Mouse (Mus musculus) heart, adult 2 months (tissue): Measurements from ENCODE around the gene Gadd45a. TPM values are rescaled to one million over a fixed set of nuclear protein-coding genes. Genes with fewer than 3 reads are reported as not detected.
"Not testable (repeated sequence)": the region's sequence is repeated elsewhere in the genome, so short reads cannot be mapped to it uniquely, and the experiment has no call there.

Experiments used
- DNase-seq, 2 experiments: peaks; one replicate each; pipeline ENCODE4 v3.0.0; 2021
- H3K27ac ChIP-seq: fragments of 200-600 bp; 2 replicates; pipeline ENCODE4 v1.8.1; 2022
- H3K27me3 ChIP-seq: fragments of 200-500 bp; 2 replicates; pipeline ENCODE4 v1.6.1; 2012; ENCODE audit warnings: mild to moderate bottlenecking, low read length, inconsistent platforms, mixed read lengths; ENCODE audit not compliant: control insufficient read depth, insufficient read depth
- H3K36me3 ChIP-seq: fragments of 200-500 bp; 2 replicates; pipeline ENCODE4 v1.6.1; 2012; ENCODE audit warnings: low read length, inconsistent platforms; ENCODE audit not compliant: control insufficient read depth, insufficient read depth
- H3K4me1 ChIP-seq: fragments of 200-500 bp; 2 replicates; pipeline ENCODE4 v1.6.1; 2011; ENCODE audit warnings: low read length; ENCODE audit not compliant: control insufficient read depth, insufficient read depth
- H3K4me3 ChIP-seq: fragments of 200-600 bp; 2 replicates; pipeline ENCODE4 v1.8.1; 2022
- H3K79me2 ChIP-seq: fragments of 200-500 bp; replicated peaks from 2 replicates; pipeline ENCODE4 v1.6.1; 2012; ENCODE audit warnings: mild to moderate bottlenecking, inconsistent platforms, low read length, moderate library complexity, mixed read lengths; ENCODE audit not compliant: control insufficient read depth, insufficient read depth
- H3K9ac ChIP-seq: fragments of 200-500 bp; 2 replicates; pipeline ENCODE4 v1.6.1; 2012; ENCODE audit warnings: low read depth, mild to moderate bottlenecking, control low read depth, inconsistent platforms, low read length, mixed read lengths
- CTCF ChIP-seq: fragments of 200-600 bp; IDR thresholded peaks from 2 replicates; pipeline ENCODE4 v1.8.1; 2022; ENCODE audit warnings: antibody characterized with exemption, mild to moderate bottlenecking, moderate library complexity
- EP300 ChIP-seq: fragments of 200-500 bp; IDR thresholded peaks from 2 replicates; pipeline ENCODE4 v1.6.1; 2011; ENCODE audit warnings: low read depth, low read length, control low read depth; ENCODE audit not compliant: insufficient read depth
- POLR2A ChIP-seq: fragments of 200-500 bp; IDR thresholded peaks from 2 replicates; pipeline ENCODE4 v1.6.1; 2011; ENCODE audit warnings: mild to moderate bottlenecking, low read depth, low read length, control low read depth; ENCODE audit not compliant: insufficient read depth
- WGBS: fragments of 180-500 bp; shearing (Covaris S2); methylation state at CpG from one replicate; pipeline ENCODE4 v1.1.7; 2018; 5-methylcytosine and 5-hydroxymethylcytosine counted together
- intact Hi-C: fragments of 180-260 bp; cut with DNase I; formaldehyde crosslinking; loops from one replicate; pipeline ENCODE4 v1.15.1; 2025
- polyA plus RNA-seq: library from polyadenylated mRNA; depleted of rRNA; stranded (reverse); fragments of >200 nt; gene quantifications from 2 replicates; pipeline ENCODE4 v1.2.3, GENCODE M21; 2012
- total RNA-seq, 2 experiments: library from RNA; stranded (reverse); gene quantifications; 2 replicates each; pipeline ENCODE4 v1.2.3; 2021

Gene Gadd45a
- total and polyA plus RNA-seq, 3 experiments, result 14.6 to 30.3 (median 16.1) TPM

DNA sequence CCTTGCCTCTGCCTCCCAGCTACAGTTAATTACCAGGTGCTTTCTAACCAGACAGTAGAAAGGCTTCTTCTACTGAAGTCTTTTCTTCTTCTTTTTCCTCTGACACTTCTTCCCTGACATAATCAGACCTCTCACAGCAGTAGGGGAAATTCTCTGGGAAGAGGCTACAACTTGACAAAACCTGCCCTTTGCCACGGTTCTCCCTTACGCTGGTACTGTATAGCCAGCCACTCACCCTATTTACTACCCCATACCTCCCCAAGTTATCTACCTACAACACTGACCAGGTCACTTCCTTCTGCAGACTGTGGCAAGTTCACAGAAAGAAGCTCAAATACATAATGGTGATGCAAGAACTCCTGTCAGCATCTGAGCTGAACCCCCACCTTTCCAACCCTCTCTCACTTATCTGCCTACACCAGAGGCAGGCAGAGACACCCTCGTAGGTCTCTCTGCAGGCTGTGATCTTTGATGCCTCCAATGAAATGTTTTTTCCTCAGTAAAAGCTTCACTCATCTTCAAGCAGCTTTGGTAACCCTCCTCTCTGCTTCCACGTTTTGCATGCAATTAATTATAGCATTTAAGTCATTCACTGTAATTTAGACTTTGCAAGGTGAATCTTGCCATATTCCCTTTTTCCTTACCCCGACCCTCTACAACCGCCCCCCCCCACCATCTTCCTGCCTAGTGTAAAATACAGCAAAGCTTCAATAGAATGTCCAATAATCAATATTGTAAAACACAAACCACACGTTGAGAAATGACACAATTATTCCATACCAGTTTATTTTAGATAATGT is 2.7 kb downstream of the Gadd45a start:
- Histone ChIP-seq H3K27ac (no peak overlapping the region), H3K27me3 (no peaks in the 10 kb centered on the region), H3K79me2 (no peaks in the 10 kb centered on the region; the same call in 1 of the 2 replicates), H3K4me1 (peaks cover 3% of the 10 kb centered on the region), H3K9ac (no peak overlapping the region), H3K4me3 (no peak overlapping the region), H3K36me3 (peaks cover 7% of the 10 kb centered on the region)
- intact Hi-C loops, result loop anchor here (5.0 to 10.0 kb wide), 2 partner anchors 43 to 230 kb away; no protein-coding TSS in a partner anchor
- no peak for TF ChIP-seq CTCF
- TF ChIP-seq EP300, result no peak
- no peak for TF ChIP-seq POLR2A
- WGBS, result 85% methylated on average over 7 of the region's 7 CpGs
- DNase-seq, result no peak

DNA sequence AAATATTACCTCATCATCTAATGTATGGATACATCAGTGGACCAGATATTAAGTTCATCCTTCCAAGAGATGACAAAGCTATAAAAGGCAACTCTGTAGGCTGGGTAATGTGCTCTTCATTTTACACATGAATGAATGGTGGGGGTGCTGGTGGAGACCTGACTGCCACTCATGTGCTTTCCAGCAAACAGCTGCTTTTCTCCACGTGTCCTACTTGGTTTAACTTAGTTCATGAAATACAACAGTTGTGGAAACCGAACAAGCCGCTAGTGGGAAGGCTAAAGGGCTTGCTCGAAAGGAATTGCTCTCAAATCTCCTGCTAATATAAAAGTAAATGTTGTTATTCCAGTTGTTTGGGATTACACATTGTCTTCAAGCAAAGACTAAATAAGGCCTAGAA is 3.7 kb downstream of the Gadd45a start:
- H3K27me3 ChIP-seq, result no peaks in the 10 kb centered on the region
- intact Hi-C loops, result loop anchor here (10.0 kb wide), 1 partner anchor 231 kb away; no protein-coding TSS in a partner anchor
- peaks cover 7% of the 10 kb centered on the region for H3K36me3 ChIP-seq
- peaks cover 3% of the 10 kb centered on the region for H3K4me1 ChIP-seq
- no peak overlapping the region for H3K9ac ChIP-seq
- DNase-seq, result no peak
- 86% methylated on average over 4 of the region's 4 CpGs for whole genome bisulfite sequencing
- TF ChIP-seq CTCF (no peak), POLR2A (no peak), EP300 (no peak)
- no peak overlapping the region for H3K4me3 ChIP-seq
- no peak overlapping the region for H3K27ac ChIP-seq
- H3K79me2 ChIP-seq, result no peaks in the 10 kb centered on the region; the same call in 1 of the 2 replicates

DNA sequence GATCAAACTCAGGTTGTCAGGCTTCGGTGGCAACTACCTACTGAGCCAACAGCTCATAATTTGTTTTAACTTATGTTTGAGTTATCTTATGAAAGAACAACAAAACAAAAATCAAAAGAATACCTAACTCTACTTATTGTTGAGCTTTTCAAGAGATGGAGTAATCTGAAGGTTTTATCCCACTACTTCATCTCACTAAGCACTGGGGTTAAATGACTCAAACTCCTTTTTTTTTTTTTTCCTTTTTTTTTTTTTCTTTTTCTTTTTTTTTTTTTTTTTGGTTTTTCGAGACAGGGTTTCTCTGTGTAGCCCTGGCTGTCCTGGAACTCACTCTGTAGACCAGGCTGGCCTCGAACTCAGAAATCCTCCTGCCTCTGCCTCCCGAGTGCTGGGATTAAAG is 4.3 kb downstream of the Gadd45a start:
- intact Hi-C loops, result loop anchor here (10.0 kb wide), 1 partner anchor 232 kb away; no protein-coding TSS in a partner anchor

DNA sequence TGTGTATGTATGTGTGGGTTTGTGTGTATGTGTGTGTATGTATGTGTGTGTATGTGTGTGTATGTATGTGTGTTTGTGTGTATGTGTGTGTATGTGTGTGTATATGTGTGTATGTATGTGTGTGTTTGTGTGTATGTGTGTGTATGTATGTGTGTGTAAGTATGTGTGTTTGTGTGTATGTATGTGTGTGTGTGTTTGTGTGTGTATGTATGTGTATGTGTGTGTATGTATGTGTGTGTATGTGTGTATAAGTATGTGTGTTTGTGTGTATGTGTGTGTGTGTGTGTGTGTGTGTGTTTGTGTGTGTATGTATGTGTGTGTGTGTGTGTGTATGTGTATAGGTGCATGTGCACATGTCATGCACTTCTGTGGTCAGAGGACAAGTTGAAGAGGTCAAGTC is 4.7 kb downstream of the Gadd45a start:
- H3K36me3 ChIP-seq, H3K79me2 ChIP-seq, H3K9ac ChIP-seq, H3K27ac ChIP-seq, H3K4me1 ChIP-seq, H3K27me3 ChIP-seq, H3K4me3 ChIP-seq, DNase-seq: not testable (repeated sequence)
- intact Hi-C loops, result loop anchor here (10.0 kb wide), 1 partner anchor 232 kb away; no protein-coding TSS in a partner anchor

More for the DNA sequence above, 4.3 kb downstream of the Gadd45a start:
- H3K36me3 ChIP-seq, DNase-seq, H3K9ac ChIP-seq, H3K27ac ChIP-seq, H3K27me3 ChIP-seq, H3K4me3 ChIP-seq, H3K79me2 ChIP-seq, H3K4me1 ChIP-seq: not testable (repeated sequence)
- 92% methylated on average over 3 of the region's 4 CpGs for WGBS

DNA sequence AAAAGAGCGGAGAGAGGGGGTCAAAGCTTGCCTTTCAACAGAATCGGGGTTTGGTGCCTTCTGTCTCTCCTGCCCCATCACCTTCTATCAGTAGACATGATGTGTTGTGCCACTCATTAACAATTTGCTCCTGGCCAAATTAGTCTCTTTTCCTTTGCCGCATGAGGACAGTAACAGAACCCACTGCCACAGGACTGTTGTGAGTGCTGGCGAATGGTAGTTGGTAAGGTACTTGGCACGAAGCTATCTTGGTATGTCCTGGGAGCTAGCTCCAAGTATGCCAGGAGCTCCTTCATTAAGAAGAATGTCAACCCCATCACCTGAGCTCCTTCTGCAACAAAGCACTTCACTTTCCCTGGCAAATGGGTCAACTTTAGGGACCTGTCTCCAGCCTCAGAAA is 6.4 kb downstream of the Gadd45a start:
- intact Hi-C loops, result loop anchor here (10.0 kb wide), 1 partner anchor 234 kb away; no protein-coding TSS in a partner anchor
- Histone ChIP-seq H3K79me2 (no peaks in the 10 kb centered on the region; the same call in 1 of the 2 replicates), H3K4me3 (no peak overlapping the region), H3K27ac (no peak overlapping the region), H3K27me3 (no peaks in the 10 kb centered on the region), H3K9ac (no peak overlapping the region), H3K36me3 (peaks cover 7% of the 10 kb centered on the region), H3K4me1 (peaks cover 2% of the 10 kb centered on the region)
- WGBS, result 78% methylated on average over 5 of the region's 5 CpGs
- TF ChIP-seq POLR2A, result no peak
- TF ChIP-seq CTCF, result no peak
- no peak for TF ChIP-seq EP300
- no peak for DNase-seq

DNA sequence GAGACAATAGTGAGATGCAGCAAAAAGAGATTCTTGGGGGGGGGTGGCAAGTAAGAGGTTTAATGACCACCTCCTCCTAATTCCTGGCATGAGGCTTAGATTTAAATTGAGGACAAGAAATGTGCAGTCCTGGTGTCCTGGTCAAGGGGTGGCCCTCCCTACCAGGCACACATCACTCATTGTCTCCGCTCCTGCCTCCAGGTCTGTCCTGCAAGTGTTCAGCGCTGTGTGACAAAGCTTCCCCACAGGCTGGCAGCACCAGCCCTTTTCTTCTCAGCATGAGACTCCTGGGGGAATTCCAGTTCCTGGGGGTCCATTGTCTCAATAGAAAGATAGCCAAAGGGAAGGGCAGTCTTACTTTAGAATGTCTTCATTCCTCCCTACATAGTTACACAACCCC is 6.8 kb downstream of the Gadd45a start:
- TF ChIP-seq POLR2A (no peak), EP300 (no peak), CTCF (no peak)
- H3K4me3 ChIP-seq, result no peak overlapping the region
- 51% methylated on average over 2 of the region's 2 CpGs for WGBS
- H3K79me2 ChIP-seq, result no peaks in the 10 kb centered on the region
- no peak overlapping the region for H3K9ac ChIP-seq
- H3K36me3 ChIP-seq, result peaks cover 2% of the 10 kb centered on the region
- H3K27ac ChIP-seq, result no peak overlapping the region
- intact Hi-C loops, result loop anchor here (10.0 kb wide), 1 partner anchor 234 kb away; no protein-coding TSS in a partner anchor
- H3K27me3 ChIP-seq, result no peaks in the 10 kb centered on the region
- peaks cover under 1% of the 10 kb centered on the region for H3K4me1 ChIP-seq
- DNase-seq, result no peak
